Mouse (Mus musculus) central nervous system, embryonic 14 days (tissue): ENCODE data around the gene Aph1b. TPM values are rescaled to one million over a fixed set of nuclear protein-coding genes. Genes with fewer than 3 reads are reported as not detected.

ENCODE experiments used
- polyA plus RNA-seq: library from polyadenylated mRNA; depleted of rRNA; stranded (reverse); fragments of >200 nt; gene quantifications from 2 replicates; pipeline ENCODE4 v1.2.3, GENCODE M21; 2012; rRNA removed

Gene Aph1b
- polyA plus RNA-seq, result 14.9 and 18.3 TPM in 2 replicates

GRCm38 (mm10) chr9:66795464-66796324, at the start of gene Aph1b:
Aph1b (minus strand) TSS chr9:66795490.

GRCm38 (mm10) chr9:66834318-66835096, 39.2 kb upstream of the Aph1b start, which contains the start of gene Aph1c:
Aph1c (minus strand) TSS chr9:66834726.

GRCm38 (mm10) chr9:66796739-66797138, 1.4 kb upstream of the Aph1b start, which contains the start of gene Gm10647:
Gm10647 (plus strand) TSS chr9:66797039.

Other genes with a start within 250 kb of the Aph1b start
- 63.6 and 79.4 TPM in 2 replicates for gene Usp3, start 202.3 kb downstream of the Aph1b start, polyA plus RNA-seq
- gene Car12, start 81.8 kb downstream of the Aph1b start, polyA plus RNA-seq, result 6.4 and 7.7 TPM in 2 replicates
- 0.27 and 0.30 TPM in 2 replicates for gene Gm10647, start 1.5 kb upstream of the Aph1b start, polyA plus RNA-seq
- gene Aph1c, start 39.2 kb upstream of the Aph1b start, polyA plus RNA-seq, result 1.4 and 2.2 TPM in 2 replicates
- 21.0 and 24.5 TPM in 2 replicates for gene Rab8b, start 124.2 kb upstream of the Aph1b start, polyA plus RNA-seq
- 173 and 186 TPM in 2 replicates for gene Rps27l, start 150.6 kb upstream of the Aph1b start, polyA plus RNA-seq
- 13.6 and 14.9 TPM in 2 replicates for gene Lactb, start 180.0 kb upstream of the Aph1b start, polyA plus RNA-seq